Mouse (Mus musculus): ENCODE measurements at regions not wholly inside any gene's neighbourhood (a gene's known extent, or its start where the extent isn't known, plus 50 kb on each side); places are given as distances from the start of the nearest gene placed in this dataset.

GRCm38 (mm10) chr15:31999553-31999952, 177.5 kb upstream of the Tas2r119 start:
- no peak for TF ChIP-seq CTCF (IDR thresholded peaks at IDR 0.05)
- H3K27ac ChIP-seq, result no peak overlapping the region
- intact Hi-C loops (cut with DNase I), result no loop called here
- DNase-seq (ENCODE audit: extremely low spot score in 1 of 2, low spot score in 2 of 2), result no peak
- no peak overlapping the region for H3K4me3 ChIP-seq

GRCm38 (mm10) chr15:32002950-32003422, 174.1 kb upstream of the Tas2r119 start:
- DNase-seq (ENCODE audit: extremely low spot score in 1 of 2, low spot score in 2 of 2), result peak; percentile 31 to 55
- Histone ChIP-seq H3K27ac (no peak overlapping the region), H3K4me3 (no peak overlapping the region)
- no peak for TF ChIP-seq CTCF (IDR thresholded peaks at IDR 0.05)
- intact Hi-C loops (cut with DNase I), result loop anchor here (10.0 kb wide), 1 partner anchor 338 kb away; no protein-coding TSS in a partner anchor

GRCm38 (mm10) chr15:32003489-32003888, 173.6 kb upstream of the Tas2r119 start:
- intact Hi-C loops (cut with DNase I), result loop anchor here (10.0 kb wide), 1 partner anchor 339 kb away; no protein-coding TSS in a partner anchor
- DNase-seq (ENCODE audit: extremely low spot score in 1 of 2, low spot score in 2 of 2), result no peak
- H3K4me3 ChIP-seq, result no peak overlapping the region
- no peak overlapping the region for H3K27ac ChIP-seq
- no peak for TF ChIP-seq CTCF (IDR thresholded peaks at IDR 0.05)

GRCm38 (mm10) chr15:32005986-32006385, 171.1 kb upstream of the Tas2r119 start:
- no peak for DNase-seq (ENCODE audit: extremely low spot score in 1 of 2, low spot score in 2 of 2)
- no peak for TF ChIP-seq CTCF (IDR thresholded peaks at IDR 0.05)
- Histone ChIP-seq H3K27ac (no peak overlapping the region), H3K4me3 (no peak overlapping the region)
- intact Hi-C loops (cut with DNase I), result loop anchor here (10.0 kb wide), 1 partner anchor 341 kb away; no protein-coding TSS in a partner anchor

GRCm38 (mm10) chr15:32009818-32010217, 167.3 kb upstream of the Tas2r119 start:
- intact Hi-C loops (cut with DNase I), result loop anchor here (5.0 to 10.0 kb wide), 4 partner anchors 345 to 707 kb away; no protein-coding TSS in a partner anchor
- no peak overlapping the region for H3K27ac ChIP-seq
- H3K4me3 ChIP-seq, result no peak overlapping the region
- TF ChIP-seq CTCF (IDR thresholded peaks at IDR 0.05), result peak; percentile 11
- no peak for DNase-seq (ENCODE audit: extremely low spot score in 1 of 2, low spot score in 2 of 2)

- peak; percentile 24 to 49 for DNase-seq (ENCODE audit: extremely low spot score in 1 of 2, low spot score in 2 of 2)
- TF ChIP-seq CTCF (IDR thresholded peaks at IDR 0.05), result peak; percentile 72
- intact Hi-C loops (cut with DNase I), result loop anchor here (2.0 to 5.0 kb wide), 4 partner anchors 231 to 705 kb away; no protein-coding TSS in a partner anchor
- Histone ChIP-seq H3K4me3 (no peak overlapping the region), H3K27ac (no peak overlapping the region)
Observed at GRCm38 (mm10) chr15:32012044-32012443, 165.0 kb upstream of the Tas2r119 start.

GRCm38 (mm10) chr15:32012838-32013237, 164.3 kb upstream of the Tas2r119 start:
- no peak overlapping the region for H3K27ac ChIP-seq
- no peak overlapping the region for H3K4me3 ChIP-seq
- no peak for TF ChIP-seq CTCF (IDR thresholded peaks at IDR 0.05)
- intact Hi-C loops (cut with DNase I), result loop anchor here (2.0 to 5.0 kb wide), 4 partner anchors 230 to 704 kb away; no protein-coding TSS in a partner anchor
- DNase-seq (ENCODE audit: extremely low spot score in 1 of 2, low spot score in 2 of 2), result no peak

GRCm38 (mm10) chr15:32015169-32015568, 161.9 kb upstream of the Tas2r119 start:
- TF ChIP-seq CTCF (IDR thresholded peaks at IDR 0.05), result no peak
- intact Hi-C loops (cut with DNase I), result no loop called here
- no peak for DNase-seq (ENCODE audit: extremely low spot score in 1 of 2, low spot score in 2 of 2)
- no peak overlapping the region for H3K4me3 ChIP-seq
- no peak overlapping the region for H3K27ac ChIP-seq

- Histone ChIP-seq H3K27ac (no peak overlapping the region), H3K4me3 (no peak overlapping the region)
- intact Hi-C loops (cut with DNase I), result no loop called here
- DNase-seq (ENCODE audit: extremely low spot score in 1 of 2, low spot score in 2 of 2), result no peak
- TF ChIP-seq CTCF (IDR thresholded peaks at IDR 0.05), result no peak
Observed at GRCm38 (mm10) chr15:32020323-32021008, 156.6 kb upstream of the Tas2r119 start.

GRCm38 (mm10) chr15:32021009-32021602, 156.0 kb upstream of the Tas2r119 start:
- no peak for DNase-seq (ENCODE audit: extremely low spot score in 1 of 2, low spot score in 2 of 2)
- no peak overlapping the region for H3K4me3 ChIP-seq
- TF ChIP-seq CTCF (IDR thresholded peaks at IDR 0.05), result no peak
- intact Hi-C loops (cut with DNase I), result no loop called here
- no peak overlapping the region for H3K27ac ChIP-seq

GRCm38 (mm10) chr15:32034091-32034490, 143.0 kb upstream of the Tas2r119 start:
- TF ChIP-seq CTCF (IDR thresholded peaks at IDR 0.05), result no peak
- DNase-seq (ENCODE audit: extremely low spot score in 1 of 2, low spot score in 2 of 2), result no peak
- intact Hi-C loops (cut with DNase I), result no loop called here
- Histone ChIP-seq H3K4me3 (no peak overlapping the region), H3K27ac (no peak overlapping the region)

GRCm38 (mm10) chr15:32034790-32035189, 142.3 kb upstream of the Tas2r119 start:
- intact Hi-C loops (cut with DNase I), result no loop called here
- H3K4me3 ChIP-seq, result no peak overlapping the region
- DNase-seq (ENCODE audit: extremely low spot score in 1 of 2, low spot score in 2 of 2), result no peak
- no peak for TF ChIP-seq CTCF (IDR thresholded peaks at IDR 0.05)
- no peak overlapping the region for H3K27ac ChIP-seq

Data from left cerebral cortex, adult 2 months (tissue).